21 mouse cellular contexts compared by ENCODE assay signal in genomic region chr12:86685275-86685674, GRCm38 (mm10). TPM values are rescaled to one million over a fixed set of nuclear protein-coding genes. Genes with fewer than 3 reads are reported as not detected.
DNase-seq lines count a peak whose midpoint lies in the region; ATAC-seq lines count a peak whose summit lies in the region.
"Had no signal": no experiment of that assay in that cellular context is flagged by ENCODE, and none has a peak within 500 bp of the region (broad histone marks: within the 10 kb centered on the region; RNA-seq: fewer than 3 reads in every experiment).

No protein-coding gene starts in this region.

- 0 out of 2 replicates have a peak overlapping the region, but pooled peaks have one; percentile 3 for H3K4me2 ChIP-seq in forebrain, embryonic 16.5 days (ENCODE audit: low read length)
- no peak overlapping the region for H3K4me2 ChIP-seq in forebrain, embryonic 11.5 days (ENCODE audit: low read depth, low read length, severe bottlenecking)
- H3K4me2 ChIP-seq: embryonic facial prominence, embryonic 15.5 days; midbrain, embryonic 13.5 days; stomach, embryonic 15.5 days had no signal

- no peak for ATAC-seq in forebrain, embryonic 16.5 days
- no peak for ATAC-seq in forebrain, embryonic 11.5 days (replicated peaks; ENCODE audit: low FRiP score)
- ATAC-seq: activated CD4-positive, CD25-positive, alpha-beta regulatory T cell, adult 4 months; CD4-positive, CD25-positive, alpha-beta regulatory T cell, adult 4 months; midbrain, embryonic 13.5 days had no signal

- peak overlapping the region; percentile 19; the same call in 1 of the 2 replicates for H3K27ac ChIP-seq in forebrain, embryonic 16.5 days (ENCODE audit: low read length)
- H3K27ac ChIP-seq in forebrain, embryonic 11.5 days (ENCODE audit: low read depth, low read length): no peak overlapping the region
- H3K27ac ChIP-seq: embryonic facial prominence, embryonic 15.5 days; liver, embryonic 14.5 days; midbrain, embryonic 13.5 days; stomach, embryonic 15.5 days had no signal

- H3K36me3 ChIP-seq in forebrain, embryonic 16.5 days (ENCODE audit: control insufficient read depth, insufficient read depth): peaks cover 14% of the 10 kb centered on the region
- H3K36me3 ChIP-seq in forebrain, embryonic 11.5 days (ENCODE audit: control insufficient read depth, insufficient read depth, low read length): no peaks in the 10 kb centered on the region; the same call in 1 of the 2 replicates
- H3K36me3 ChIP-seq: stomach, embryonic 15.5 days had no signal

- DNase-seq in forebrain, embryonic 11.5 days (ENCODE audit: low spot score): no peak
- peak; percentile 58 for DNase-seq in layer of hippocampus, adult 9-11 months
- DNase-seq in layer of hippocampus, postnatal 25 days (ENCODE audit: extremely low spot score in 1 of 2, low spot score in 1 of 2): no peak
- DNase-seq in right cerebral cortex, postnatal 36 days (ENCODE audit: low spot score in 2 of 2): peak; percentile 55 to 59
- no peak for DNase-seq in right cerebral cortex, postnatal 14 days
- DNase-seq in MN1 (ENCODE audit: low spot score): no peak
- DNase-seq: heart, postnatal 10 days; kidney, adult 11 months; kidney, postnatal 14 days; lung, postnatal 36 days; thymus, postnatal 14 days had no signal

- 70% methylated on average over 9 of the region's 9 CpGs for WGBS in forebrain, embryonic 16.5 days
- 84% methylated on average over 9 of the region's 9 CpGs for WGBS in forebrain, embryonic 11.5 days

- H3K4me3 ChIP-seq in forebrain, embryonic 16.5 days (replicated peaks; ENCODE audit: low read length): no peak overlapping the region; the same call in 1 of the 2 replicates
- no peak overlapping the region for H3K4me3 ChIP-seq in forebrain, embryonic 11.5 days (ENCODE audit: low read depth, low read length)
- H3K4me3 ChIP-seq: embryonic facial prominence, embryonic 15.5 days; midbrain, embryonic 13.5 days; stomach, embryonic 15.5 days had no signal

- H3K9ac ChIP-seq in forebrain, embryonic 16.5 days (replicated peaks; ENCODE audit: low read depth, low read length): no peak overlapping the region
- H3K9ac ChIP-seq in forebrain, embryonic 11.5 days (ENCODE audit: low read length): no peak overlapping the region
- H3K9ac ChIP-seq: embryonic facial prominence, embryonic 15.5 days; liver, embryonic 14.5 days; midbrain, embryonic 13.5 days; stomach, embryonic 15.5 days had no signal

- H3K27me3 ChIP-seq in forebrain, embryonic 16.5 days (replicated peaks; ENCODE audit: control insufficient read depth, insufficient read depth, low read length): no peaks in the 10 kb centered on the region
- H3K27me3 ChIP-seq in forebrain, embryonic 11.5 days (ENCODE audit: control insufficient read depth, insufficient read depth, low read length): no peaks in the 10 kb centered on the region
- H3K27me3 ChIP-seq: embryonic facial prominence, embryonic 15.5 days; midbrain, embryonic 13.5 days; stomach, embryonic 15.5 days had no signal

- peaks cover 36% of the 10 kb centered on the region for H3K4me1 ChIP-seq in forebrain, embryonic 16.5 days (replicated peaks; ENCODE audit: control insufficient read depth, insufficient read depth, low read length)
- 0 out of 2 replicates have a peak, but pooled peaks cover 6% of the 10 kb centered on the region for H3K4me1 ChIP-seq in forebrain, embryonic 11.5 days (replicated peaks; ENCODE audit: control insufficient read depth, insufficient read depth, low read length)
- H3K4me1 ChIP-seq: stomach, embryonic 15.5 days had no signal

- no peaks in the 10 kb centered on the region for H3K9me3 ChIP-seq in forebrain, embryonic 16.5 days (ENCODE audit: control insufficient read depth, low read length)
- no peaks in the 10 kb centered on the region for H3K9me3 ChIP-seq in forebrain, embryonic 11.5 days (ENCODE audit: control insufficient read depth, low read length)
- H3K9me3 ChIP-seq: embryonic facial prominence, embryonic 15.5 days; midbrain, embryonic 13.5 days; stomach, embryonic 15.5 days had no signal

RNA-seq across cellular contexts. Expression of gene Vash1, which starts 6.8 kb away (rescaled TPM):
- 37.8 and 41.7 TPM in 2 replicates for polyA plus RNA-seq in forebrain, embryonic 16.5 days (2015; fragmentation: Nextera tagmentation; extraction: Ambion mirVana)
- 23.5 and 25.5 TPM in 2 replicates for polyA plus RNA-seq in forebrain, embryonic 11.5 days (2014; fragmentation: Nextera tagmentation; extraction: Ambion mirVana)
- total RNA-seq in layer of hippocampus, postnatal 25 days (2021): 10 to 100 TPM; 46.1 to 55.2 TPM
- polyA plus RNA-seq: CD4-positive, CD25-positive, alpha-beta regulatory T cell, adult 4 months had no signal

RNA-seq across cellular contexts. Expression of gene Angel1, which starts 41.0 kb away (rescaled TPM):
- 9.2 and 10.6 TPM in 2 replicates for polyA plus RNA-seq in forebrain, embryonic 16.5 days (2015; fragmentation: Nextera tagmentation; extraction: Ambion mirVana)
- 14.9 and 15.7 TPM in 2 replicates for polyA plus RNA-seq in forebrain, embryonic 11.5 days (2014; fragmentation: Nextera tagmentation; extraction: Ambion mirVana)
- total RNA-seq in layer of hippocampus, postnatal 25 days (2021): 1 to 10 TPM; 4.6 to 8.0 TPM

RNA-seq across cellular contexts. Expression of gene Lrrc74a, which starts 48.9 kb away (rescaled TPM):
- polyA plus RNA-seq in forebrain, embryonic 16.5 days (2015; fragmentation: Nextera tagmentation; extraction: Ambion mirVana): not detected in 2 replicates
- not detected in 2 replicates for polyA plus RNA-seq in forebrain, embryonic 11.5 days (2014; fragmentation: Nextera tagmentation; extraction: Ambion mirVana)
- total RNA-seq in layer of hippocampus, postnatal 25 days (2021): not detected
- total RNA-seq: adrenal gland, postnatal 4 days; granulocyte monocyte progenitor cell, adult 5-6 weeks; heart, postnatal 10 days had no signal
- polyA plus RNA-seq: activated CD4-positive, CD25-positive, alpha-beta regulatory T cell, adult 4 months; CD4-positive, CD25-positive, alpha-beta regulatory T cell, adult 4 months; embryonic facial prominence, embryonic 15.5 days; limb, embryonic 11.5 days; liver, embryonic 14.5 days; midbrain, embryonic 13.5 days; stomach, embryonic 15.5 days had no signal

Comparison
In these comparisons a context has a peak if more than half of its experiments do, and no peak if none do; other contexts are left out.
1. DNase-seq: peak in layer of hippocampus, adult 9-11 months (single experiment) and right cerebral cortex, postnatal 36 days (2 of 2); none in forebrain, embryonic 11.5 days (single experiment), layer of hippocampus, postnatal 25 days (0 of 2), right cerebral cortex, postnatal 14 days (single experiment) and MN1 (single experiment).